Mouse (Mus musculus): ENCODE data around the gene Ctsd.

Gene Ctsd

GRCm38 (mm10) chr7:142375261-142375724, 12.5 kb downstream of the Ctsd start:
- no peak for DNase-seq (ENCODE audit: low read depth in 2 of 2, low spot score in 2 of 2)

GRCm38 (mm10) chr7:142374413-142375015, 13.3 kb downstream of the Ctsd start:
- DNase-seq (ENCODE audit: low read depth in 2 of 2, low spot score in 2 of 2): no peak

- DNase-seq (ENCODE audit: low read depth in 2 of 2, low spot score in 2 of 2): no peak
These were observed 14.0 kb downstream of the Ctsd start, which contains the start of gene Ifitm10 for GRCm38 (mm10) chr7:142373641-142374412. Gene Ifitm10, minus strand, starts transcription at chr7:142373753.

GRCm38 (mm10) chr7:142373039-142373438, 14.8 kb downstream of the Ctsd start:
- DNase-seq (ENCODE audit: low read depth in 2 of 2, low spot score in 2 of 2): no peak

- DNase-seq (ENCODE audit: low read depth in 2 of 2, low spot score in 2 of 2): no peak
These were observed 15.8 kb downstream of the Ctsd start for GRCm38 (mm10) chr7:142371768-142372661.

- no peak for DNase-seq (ENCODE audit: low read depth in 2 of 2, low spot score in 2 of 2)
These were observed 16.5 kb downstream of the Ctsd start for GRCm38 (mm10) chr7:142371398-142371767.

GRCm38 (mm10) chr7:142370937-142371336, 16.9 kb downstream of the Ctsd start:
- DNase-seq (ENCODE audit: low read depth in 2 of 2, low spot score in 2 of 2): no peak

GRCm38 (mm10) chr7:142369820-142370219, 18.0 kb downstream of the Ctsd start:
- DNase-seq (ENCODE audit: low read depth in 2 of 2, low spot score in 2 of 2): no peak

- no peak for DNase-seq (ENCODE audit: low read depth in 2 of 2, low spot score in 2 of 2)
These were observed 19.0 kb downstream of the Ctsd start for GRCm38 (mm10) chr7:142368856-142369255.

- no peak for DNase-seq (ENCODE audit: low read depth in 2 of 2, low spot score in 2 of 2)
These were observed 24.7 kb downstream of the Ctsd start for GRCm38 (mm10) chr7:142363107-142363506.

GRCm38 (mm10) chr7:142360743-142361142, 27.1 kb downstream of the Ctsd start:
- no peak for DNase-seq (ENCODE audit: low read depth in 2 of 2, low spot score in 2 of 2)

- DNase-seq (ENCODE audit: low read depth in 2 of 2, low spot score in 2 of 2): no peak
These were observed 28.7 kb downstream of the Ctsd start for GRCm38 (mm10) chr7:142359129-142359528.

- no peak for DNase-seq (ENCODE audit: low read depth in 2 of 2, low spot score in 2 of 2)
These were observed 30.3 kb downstream of the Ctsd start for GRCm38 (mm10) chr7:142357566-142357965.

GRCm38 (mm10) chr7:142354661-142355233, 33.1 kb downstream of the Ctsd start:
- no peak for DNase-seq (ENCODE audit: low read depth in 2 of 2, low spot score in 2 of 2)

GRCm38 (mm10) chr7:142353854-142354253, 34.0 kb downstream of the Ctsd start:
- DNase-seq (ENCODE audit: low read depth in 2 of 2, low spot score in 2 of 2): peak; percentile 62 to 69

GRCm38 (mm10) chr7:142351569-142351968, 36.3 kb downstream of the Ctsd start:
- DNase-seq (ENCODE audit: low read depth in 2 of 2, low spot score in 2 of 2): no peak

- no peak for DNase-seq (ENCODE audit: low read depth in 2 of 2, low spot score in 2 of 2)
These were observed 38.4 kb downstream of the Ctsd start for GRCm38 (mm10) chr7:142349308-142349961.

GRCm38 (mm10) chr7:142347542-142347941, 40.3 kb downstream of the Ctsd start:
- DNase-seq (ENCODE audit: low read depth in 2 of 2, low spot score in 2 of 2): no peak

GRCm38 (mm10) chr7:142342247-142342640, 45.6 kb downstream of the Ctsd start:
- DNase-seq (ENCODE audit: low read depth in 2 of 2, low spot score in 2 of 2): no peak

- no peak for DNase-seq (ENCODE audit: low read depth in 2 of 2, low spot score in 2 of 2)
These were observed 46.1 kb downstream of the Ctsd start for GRCm38 (mm10) chr7:142341564-142342246.
